Mouse (Mus musculus): ENCODE measurements around the gene Olfr1102.

Olfr1102 gene

DNA sequence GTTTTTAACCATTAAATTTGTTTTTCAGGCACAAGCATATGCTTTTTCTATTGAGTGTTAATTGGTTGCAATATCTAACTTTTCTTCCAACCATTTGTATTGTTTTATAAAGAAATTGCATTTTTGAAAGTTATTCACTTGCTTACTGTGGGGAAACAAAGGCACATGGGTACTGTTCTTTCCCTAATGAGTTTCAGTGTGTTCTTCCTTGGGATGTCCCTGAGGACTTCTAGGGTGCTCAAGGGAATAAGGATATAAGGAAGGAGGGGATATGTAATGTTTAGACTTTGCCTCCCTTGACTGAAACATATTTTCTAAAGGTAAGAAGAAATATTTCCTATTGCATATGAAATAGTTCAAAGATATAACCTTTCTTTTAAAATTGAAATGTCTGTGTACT lies at the start of gene Olfr1102:
Gene Olfr1102 (plus strand): TSS at position 301 of the 400 bp plus-strand sequence.
- no peak for DNase-seq (ENCODE audit: low spot score)

DNA sequence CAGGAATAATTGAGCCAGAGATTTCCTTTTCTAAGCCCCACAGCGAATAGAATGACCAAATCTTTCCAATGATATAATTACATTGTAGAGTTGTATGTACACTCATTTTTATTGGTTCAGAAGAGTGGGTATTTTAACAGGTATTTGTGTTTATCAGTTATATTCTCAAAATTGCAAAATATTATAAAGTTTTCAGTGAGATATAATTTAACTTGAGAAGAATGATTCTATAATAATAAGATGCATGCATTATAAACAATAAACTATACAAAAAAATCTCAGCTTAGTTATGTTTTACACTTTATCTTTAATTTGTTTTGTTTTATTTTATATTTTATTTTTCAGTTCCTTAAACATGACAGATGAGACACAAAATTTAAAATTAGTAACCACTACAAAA lies 37.6 kb upstream of the Olfr1102 start, which contains the start of gene Olfr1099:
Gene Olfr1099 (minus strand): TSS at position 101 of the 400 bp plus-strand sequence.
- no peak for DNase-seq (ENCODE audit: low spot score)

DNA sequence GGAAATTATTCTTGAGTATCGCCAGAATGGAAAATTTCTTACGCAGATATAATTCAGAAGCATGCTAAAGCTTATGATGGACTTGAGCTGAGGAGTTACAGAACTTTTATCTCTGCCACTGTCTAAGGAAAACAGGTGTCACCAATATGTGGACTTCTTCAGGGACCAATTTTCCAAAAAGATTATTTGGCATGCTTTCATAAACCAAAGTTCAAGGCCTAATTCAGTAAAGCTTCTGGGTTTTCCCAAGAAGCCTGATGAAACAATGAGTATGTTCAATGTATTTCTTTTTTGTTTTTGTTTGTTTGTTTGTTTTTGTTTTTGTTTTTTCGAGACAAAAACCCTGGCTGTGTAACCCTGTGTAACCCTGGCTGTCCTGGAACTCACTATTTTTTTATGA lies 18.3 kb upstream of the Olfr1102 start, which contains the start of gene Olfr1100:
Gene Olfr1100 (minus strand): TSS at position 101 of the 400 bp plus-strand sequence.
- no peak for DNase-seq (ENCODE audit: low spot score)

DNA sequence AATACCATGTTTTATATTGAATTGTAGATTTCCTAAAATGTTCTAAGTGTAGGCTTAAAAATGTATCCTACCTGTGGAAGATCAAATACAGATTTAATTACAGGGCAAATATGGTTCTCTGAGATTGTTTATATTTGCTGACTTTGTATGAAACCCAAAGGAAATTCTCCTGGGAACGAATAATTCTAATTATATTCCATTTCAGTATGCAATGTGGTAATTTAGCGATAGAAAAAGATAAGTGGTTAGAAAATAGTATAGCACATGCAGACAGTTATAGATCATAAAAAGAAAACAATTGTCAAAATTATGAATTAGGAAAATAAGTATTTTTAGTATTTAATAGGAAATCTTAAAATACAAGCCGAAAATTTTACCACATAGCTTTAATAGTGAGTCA lies 7.1 kb upstream of the Olfr1102 start, which contains the start of gene Olfr1101:
Gene Olfr1101 (minus strand): TSS at position 101 of the 400 bp plus-strand sequence.
- DNase-seq (ENCODE audit: low spot score) = no peak

DNA sequence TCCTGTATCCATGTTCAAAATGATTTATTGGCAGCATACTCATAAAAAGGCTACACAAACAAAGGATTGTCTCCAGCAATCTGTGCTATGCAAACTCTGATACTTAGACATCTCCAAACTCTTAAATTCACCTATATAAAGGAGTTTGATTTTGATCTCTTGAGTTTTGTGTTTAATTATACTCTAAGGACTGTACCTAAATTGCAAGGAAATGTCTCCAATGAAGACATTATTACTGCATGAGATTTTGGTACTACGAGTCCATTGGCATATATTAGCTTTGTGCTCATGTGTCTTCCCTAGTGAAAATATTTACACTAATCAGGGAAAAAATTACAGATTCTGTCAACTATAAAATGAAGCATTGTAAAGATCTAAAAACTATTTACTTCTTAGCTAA lies 28.8 kb downstream of the Olfr1102 start, which contains the start of gene Olfr1104:
Gene Olfr1104 (minus strand): TSS at position 101 of the 400 bp plus-strand sequence.
- DNase-seq (ENCODE audit: low spot score) = no peak

DNA sequence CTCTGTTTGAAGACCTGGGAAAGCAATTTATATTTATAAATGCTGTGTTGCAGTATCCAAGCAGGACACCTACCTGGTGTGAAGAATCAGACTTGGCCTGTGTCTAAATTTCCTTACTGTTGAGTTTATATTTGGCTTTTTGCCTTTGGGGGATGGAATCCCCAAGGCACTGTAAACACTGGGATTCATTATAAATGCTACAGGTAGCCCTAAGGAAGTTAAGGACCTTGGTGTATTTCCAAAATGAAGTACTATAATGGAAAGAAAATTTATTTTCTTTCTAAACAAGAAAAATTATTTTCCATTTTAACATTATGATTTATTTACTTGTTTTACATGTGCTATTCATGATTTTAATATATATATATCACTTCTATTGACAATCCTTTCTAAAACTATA lies 38.2 kb downstream of the Olfr1102 start, which contains the start of gene Olfr1105:
Gene Olfr1105 (minus strand): TSS at position 101 of the 400 bp plus-strand sequence.
- DNase-seq (ENCODE audit: low spot score) = no peak

DNA sequence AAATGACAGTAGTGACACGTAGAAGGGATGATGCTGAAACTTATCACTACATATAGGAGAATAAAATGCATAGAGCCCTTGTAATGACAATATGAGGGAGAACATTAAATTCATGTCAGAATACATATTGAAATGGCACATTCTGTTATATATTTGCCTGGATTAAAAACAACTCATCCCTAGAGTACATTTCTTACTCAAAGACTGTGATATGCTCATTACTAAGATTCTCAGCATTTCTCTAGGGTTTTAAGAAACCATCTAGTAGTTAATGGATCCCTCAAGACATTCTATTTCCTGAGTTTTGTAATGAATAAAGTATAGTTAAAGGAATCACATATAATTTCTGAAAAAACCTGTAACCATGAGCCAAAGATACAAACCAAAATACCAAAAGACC lies 54.0 kb downstream of the Olfr1102 start, which contains the start of gene Olfr1106:
Gene Olfr1106 (minus strand): TSS at position 101 of the 400 bp plus-strand sequence.
- no peak for DNase-seq (ENCODE audit: low spot score)
